Mouse (Mus musculus) midbrain, embryonic 11.5 days (tissue): ENCODE results near the gene Rnf151. TPM values are rescaled to one million over a fixed set of nuclear protein-coding genes. Genes with fewer than 3 reads are reported as not detected.
"Not testable (repeated sequence)": the region's sequence is repeated elsewhere in the genome, so short reads cannot be mapped to it uniquely, and the experiment has no call there.

Experiments used
- ATAC-seq: fragments of 200-750 bp; cut with Nextera tagmentation; 2 replicates; pipeline ENCODE4 v1.8.0; 2017; ENCODE audit warnings: moderate TSS enrichment, moderate library complexity; ENCODE audit not compliant: low FRiP score
- DNase-seq: peaks from one replicate; pipeline ENCODE4 v3.0.0; 2015; ENCODE audit warnings: low spot score; ENCODE audit errors: missing footprints
- H3K27ac ChIP-seq: fragments of 300-500 bp; sonication (generic); 2 replicates; pipeline ENCODE4 v1.5.1; 2014; ENCODE audit warnings: low read depth, low read length
- H3K27me3 ChIP-seq: fragments of 300-500 bp; sonication (generic); 2 replicates; pipeline ENCODE4 v1.6.1; 2014; ENCODE audit warnings: mild to moderate bottlenecking, low read length, moderate library complexity, mixed read lengths; ENCODE audit not compliant: control insufficient read depth, insufficient read depth
- H3K36me3 ChIP-seq: fragments of 300-500 bp; sonication (generic); 2 replicates; pipeline ENCODE4 v1.6.1; 2014; ENCODE audit warnings: mild to moderate bottlenecking, low read length, moderate library complexity, mixed read lengths; ENCODE audit not compliant: control insufficient read depth, insufficient read depth
- H3K4me1 ChIP-seq: fragments of 300-500 bp; sonication (generic); 2 replicates; pipeline ENCODE4 v1.6.1; 2014; ENCODE audit warnings: low read length; ENCODE audit not compliant: control insufficient read depth, insufficient read depth
- H3K4me2 ChIP-seq: fragments of 300-500 bp; sonication (generic); 2 replicates; pipeline ENCODE4 v1.6.1; 2014; ENCODE audit warnings: mild to moderate bottlenecking, moderate library complexity
- H3K4me3 ChIP-seq: fragments of 300-500 bp; sonication (generic); 2 replicates; pipeline ENCODE4 v1.5.1; 2014; ENCODE audit warnings: low read depth, low read length
- H3K9ac ChIP-seq: fragments of 300-500 bp; sonication (generic); 2 replicates; pipeline ENCODE4 v1.6.1; 2014; ENCODE audit warnings: low read length
- H3K9me3 ChIP-seq: fragments of 300-500 bp; sonication (generic); 2 replicates; pipeline ENCODE4 v1.6.1; 2016; ENCODE audit warnings: low read length; ENCODE audit not compliant: control insufficient read depth
- WGBS: fragments of 180-500 bp; shearing (Covaris S2); extraction: QIAGEN DNeasy Blood & Tissue Kit; methylation state at CpG from one replicate; pipeline ENCODE4 v1.1.7; 2014; 5-methylcytosine and 5-hydroxymethylcytosine counted together
- polyA plus RNA-seq: library from polyadenylated mRNA; unstranded; fragments of >200 nt; fragmentation: Nextera tagmentation; extraction: Ambion mirVana; gene quantifications from 2 replicates; pipeline ENCODE4 v1.2.1, GENCODE M21; 2014

Gene Rnf151
- polyA plus RNA-seq, 1 experiment from 2014 or later, result 0.22 TPM

- Histone ChIP-seq H3K4me1 (peaks cover 24% of the 10 kb centered on the region), H3K27ac (no peak overlapping the region), H3K36me3 (no peaks in the 10 kb centered on the region), H3K4me3 (no peak overlapping the region), H3K4me2 (no peak overlapping the region), H3K27me3 (no peaks in the 10 kb centered on the region), H3K9ac (no peak overlapping the region), H3K9me3 (no peaks in the 10 kb centered on the region)
- ATAC-seq, result no peak
- 32% methylated on average over 6 of the region's 6 CpGs for WGBS
- DNase-seq, result no peak
These were observed 50.4 kb downstream of the Rnf151 start for GRCm38 (mm10) chr17:24667416-24667815.

GRCm38 (mm10) chr17:24667011-24667410, 50.9 kb downstream of the Rnf151 start:
- not testable (repeated sequence) for H3K27me3 ChIP-seq, H3K9me3 ChIP-seq, H3K36me3 ChIP-seq, ATAC-seq, H3K4me3 ChIP-seq, H3K4me2 ChIP-seq, DNase-seq, H3K9ac ChIP-seq, H3K27ac ChIP-seq
- 72% methylated on average over 7 of the region's 7 CpGs for WGBS
- peaks cover 22% of the 10 kb centered on the region for H3K4me1 ChIP-seq

Other genes starting within 250 kb of the Rnf151 start
- gene E4f1, start 247.8 kb downstream of the Rnf151 start, polyA plus RNA-seq, result 10.2 and 14.7 TPM in 2 replicates
- gene Pgp, start 247.7 kb downstream of the Rnf151 start, polyA plus RNA-seq, result 60.6 and 67.6 TPM in 2 replicates
- gene Bricd5, start 244.2 kb downstream of the Rnf151 start, polyA plus RNA-seq, result 0.32 TPM in 1 of 2 replicates, not detected in the other
- 28.9 and 30.3 TPM in 2 replicates for gene Mlst8, start 239.0 kb downstream of the Rnf151 start, polyA plus RNA-seq
- 5.5 and 6.2 TPM in 2 replicates for gene Caskin1, start 229.5 kb downstream of the Rnf151 start, polyA plus RNA-seq
- gene Traf7, start 190.1 kb downstream of the Rnf151 start, polyA plus RNA-seq, result 67.1 and 80.8 TPM in 2 replicates
- gene Rab26, start 183.9 kb downstream of the Rnf151 start, polyA plus RNA-seq, result 1.8 and 2.2 TPM in 2 replicates
- gene Pkd1, start 168.2 kb downstream of the Rnf151 start, polyA plus RNA-seq, result 11.9 and 18.5 TPM in 2 replicates
- 50.6 and 57.6 TPM in 2 replicates for gene Tsc2, start 85.4 kb downstream of the Rnf151 start, polyA plus RNA-seq
- 14.4 and 18.4 TPM in 2 replicates for gene Nthl1, start 85.4 kb downstream of the Rnf151 start, polyA plus RNA-seq
- gene Slc9a3r2, start 67.7 kb downstream of the Rnf151 start, polyA plus RNA-seq, result 36.1 and 36.4 TPM in 2 replicates
- not detected in 2 replicates for gene Npw, start 59.6 kb downstream of the Rnf151 start, polyA plus RNA-seq
- gene Zfp598, start 48.4 kb downstream of the Rnf151 start, polyA plus RNA-seq, result 23.5 and 24.9 TPM in 2 replicates
- 12.7 and 13.4 TPM in 2 replicates for gene Syngr3, start 28.1 kb downstream of the Rnf151 start, polyA plus RNA-seq
- gene Gfer, start 21.9 kb downstream of the Rnf151 start, polyA plus RNA-seq, result 54.8 and 59.6 TPM in 2 replicates
- 0.97 and 1.5 TPM in 2 replicates for gene Noxo1, start 21.8 kb downstream of the Rnf151 start, polyA plus RNA-seq
- gene Tbl3, start 10.4 kb downstream of the Rnf151 start, polyA plus RNA-seq, result 91.0 and 97.5 TPM in 2 replicates
- gene Rps2, start 53 bp upstream of the Rnf151 start, polyA plus RNA-seq, result 1,270 and 1,392 TPM in 2 replicates
- gene Ndufb10, start 6.4 kb upstream of the Rnf151 start, polyA plus RNA-seq, result 198 and 210 TPM in 2 replicates
- gene Rpl3l, start 9.8 kb upstream of the Rnf151 start, polyA plus RNA-seq, result not detected in 2 replicates
- gene Msrb1, start 18.6 kb upstream of the Rnf151 start, polyA plus RNA-seq, result 19.2 and 23.0 TPM in 2 replicates
- 0.18 and 0.23 TPM in 2 replicates for gene Hs3st6, start 34.9 kb upstream of the Rnf151 start, polyA plus RNA-seq
- gene Meiob, start 86.2 kb upstream of the Rnf151 start, polyA plus RNA-seq, result not detected in 2 replicates
- gene Hagh, start 122.1 kb upstream of the Rnf151 start, polyA plus RNA-seq, result 28.2 and 31.0 TPM in 2 replicates
- gene Fahd1, start 132.3 kb upstream of the Rnf151 start, polyA plus RNA-seq, result 18.8 and 21.5 TPM in 2 replicates
- gene Igfals, start 147.9 kb upstream of the Rnf151 start, polyA plus RNA-seq, result 0.08 TPM in 1 of 2 replicates, not detected in the other
- gene Nubp2, start 168.3 kb upstream of the Rnf151 start, polyA plus RNA-seq, result 70.4 and 73.8 TPM in 2 replicates
- 37.3 and 44.4 TPM in 2 replicates for gene Spsb3, start 168.6 kb upstream of the Rnf151 start, polyA plus RNA-seq
- 18.4 and 20.8 TPM in 2 replicates for gene Eme2, start 177.0 kb upstream of the Rnf151 start, polyA plus RNA-seq
- gene Mrps34, start 177.1 kb upstream of the Rnf151 start, polyA plus RNA-seq, result 68.6 and 73.2 TPM in 2 replicates
- 48.0 and 49.5 TPM in 2 replicates for gene Nme3, start 178.4 kb upstream of the Rnf151 start, polyA plus RNA-seq
- gene Mapk8ip3, start 218.9 kb upstream of the Rnf151 start, polyA plus RNA-seq, result 31.7 and 36.5 TPM in 2 replicates
- 283 and 284 TPM in 2 replicates for gene Jpt2, start 242.6 kb upstream of the Rnf151 start, polyA plus RNA-seq